Mouse (Mus musculus) limb, embryonic 14.5 days (tissue): ENCODE results near the gene Gm20388. TPM values are rescaled to one million over a fixed set of nuclear protein-coding genes. Genes with fewer than 3 reads are reported as not detected.

ENCODE experiments used
- ATAC-seq: fragments of 200-750 bp; cut with Nextera tagmentation; 2 replicates; pipeline ENCODE4 v1.8.0; 2017; ENCODE audit warnings: low read depth, moderate number of reproducible peaks, moderate TSS enrichment; ENCODE audit not compliant: low FRiP score
- DNase-seq: peaks from one replicate; pipeline ENCODE4 v3.0.0-alpha.2; 2015; ENCODE audit warnings: low spot score
- H3K27ac ChIP-seq: fragments of 300-500 bp; sonication (generic); replicated peaks from 2 replicates; pipeline ENCODE4 v1.5.1; 2014; ENCODE audit warnings: low read depth, mild to moderate bottlenecking, low read length, moderate library complexity, mixed read lengths
- H3K27me3 ChIP-seq: fragments of 300-500 bp; sonication (generic); 2 replicates; pipeline ENCODE4 v1.6.1; 2014; ENCODE audit warnings: low read length, mixed read lengths; ENCODE audit not compliant: control insufficient read depth, insufficient read depth
- H3K36me3 ChIP-seq: fragments of 300-500 bp; sonication (generic); 2 replicates; pipeline ENCODE4 v1.6.1; 2014; ENCODE audit warnings: mild to moderate bottlenecking, low read length, moderate library complexity, mixed read lengths; ENCODE audit not compliant: control insufficient read depth, insufficient read depth
- H3K4me1 ChIP-seq: fragments of 300-500 bp; sonication (generic); 2 replicates; pipeline ENCODE4 v1.6.1; 2014; ENCODE audit warnings: antibody characterized with exemption, low read length, mixed read lengths; ENCODE audit not compliant: control insufficient read depth, insufficient read depth
- H3K4me2 ChIP-seq: fragments of 300-500 bp; sonication (generic); replicated peaks from 2 replicates; pipeline ENCODE4 v1.6.1; 2014; ENCODE audit warnings: low read depth, mild to moderate bottlenecking, low read length, moderate library complexity; ENCODE audit not compliant: severe bottlenecking
- H3K4me3 ChIP-seq: fragments of 300-500 bp; sonication (generic); replicated peaks from 2 replicates; pipeline ENCODE4 v1.5.1; 2014; ENCODE audit warnings: low read length
- H3K9ac ChIP-seq: fragments of 300-500 bp; sonication (generic); 2 replicates; pipeline ENCODE4 v1.6.1; 2014; ENCODE audit warnings: mild to moderate bottlenecking, low read depth, low read length, moderate library complexity; ENCODE audit not compliant: severe bottlenecking
- H3K9me3 ChIP-seq: fragments of 300-500 bp; sonication (generic); 2 replicates; pipeline ENCODE4 v1.6.1; 2016; ENCODE audit warnings: low read length; ENCODE audit not compliant: control insufficient read depth
- POLR2A ChIP-seq: fragments of 200-500 bp; IDR thresholded peaks from 2 replicates; pipeline ENCODE4 v1.8.0; 2012; ENCODE audit warnings: inconsistent platforms, mild to moderate bottlenecking, moderate library complexity, borderline replicate concordance; ENCODE audit not compliant: insufficient read depth, insufficient read length; ENCODE audit errors: extremely low read depth
- WGBS: fragments of 180-500 bp; shearing (Covaris S2); extraction: QIAGEN DNeasy Blood & Tissue Kit; methylation state at CpG from one replicate; pipeline ENCODE4 v1.1.7; 2014; 5-methylcytosine and 5-hydroxymethylcytosine counted together
- polyA plus RNA-seq, 2 experiments: library from polyadenylated mRNA; depleted of rRNA in 1 of 2; stranded (reverse) in 1 of 2; unstranded in 1 of 2; fragments of >200 nt; fragmentation: Nextera tagmentation in 1 of 2; extraction: Ambion mirVana in 1 of 2; gene quantifications; 2 replicates each; pipeline versions ENCODE4 v1.2.1 to v1.2.3; 2012 to 2014

Gm20388 gene
- polyA plus RNA-seq, 2 experiments, result 1.9 to 49.9 TPM

DNA sequence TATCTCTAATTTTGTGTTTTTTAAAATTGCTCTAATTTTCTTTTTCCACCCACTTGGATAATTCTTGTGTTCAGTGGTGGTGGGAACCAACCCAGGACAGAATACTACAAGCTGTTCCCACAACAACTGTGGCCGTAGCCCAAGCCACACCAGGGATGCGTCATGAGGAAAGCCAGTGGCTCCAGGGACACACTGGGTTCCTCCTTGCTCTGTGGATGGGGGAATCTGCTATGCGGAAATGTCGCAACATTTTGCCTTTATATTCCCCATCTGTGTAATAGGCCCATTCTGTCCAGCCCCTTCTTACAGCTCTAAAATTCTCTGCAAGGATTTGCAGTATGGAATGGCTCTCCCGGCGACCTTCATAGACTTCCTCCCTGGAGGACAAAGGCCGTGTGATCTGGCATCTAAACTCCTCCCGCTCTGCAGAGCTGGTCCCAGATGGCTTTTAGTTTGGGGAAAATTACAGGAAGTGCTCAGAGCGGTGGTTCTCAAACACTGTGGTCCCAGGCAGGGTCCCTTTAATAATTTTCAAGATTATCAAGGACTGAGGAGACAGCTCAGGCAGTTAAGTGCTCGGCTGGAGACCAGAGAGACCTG, 1270.7 kb downstream of the Gm20388 start:
- ATAC-seq (no peak), DNase-seq (no peak)
- no peaks in the 10 kb centered on the region for H3K36me3 ChIP-seq

GRCm38 (mm10) chr8:121187491-121188364, 1277.1 kb downstream of the Gm20388 start:
- no peak for ATAC-seq
- 68% methylated on average over 15 of the region's 15 CpGs for WGBS
- no peak overlapping the region for H3K9ac ChIP-seq
- no peaks in the 10 kb centered on the region for H3K9me3 ChIP-seq
- no peak overlapping the region for H3K4me2 ChIP-seq
- TF ChIP-seq POLR2A, result no peak
- H3K4me1 ChIP-seq, result peaks cover 8% of the 10 kb centered on the region; the same call in 1 of the 2 replicates
- no peaks in the 10 kb centered on the region for H3K36me3 ChIP-seq
- no peak overlapping the region for H3K27ac ChIP-seq
- H3K4me3 ChIP-seq, result no peak overlapping the region
- no peaks in the 10 kb centered on the region for H3K27me3 ChIP-seq
- no peak for DNase-seq

More for the DNA sequence above, 1270.7 kb downstream of the Gm20388 start:
- 0 out of 2 replicates have a peak overlapping the region, but pooled peaks have one; percentile 52 for H3K27ac ChIP-seq
- no peak overlapping the region for H3K4me3 ChIP-seq
- no peaks in the 10 kb centered on the region for H3K27me3 ChIP-seq
- H3K9me3 ChIP-seq, result no peaks in the 10 kb centered on the region
- 54% methylated on average over 10 of the region's 10 CpGs for WGBS
- H3K9ac ChIP-seq, result no peak overlapping the region
- peak overlapping the region; percentile 35 for H3K4me2 ChIP-seq
- peaks cover 21% of the 10 kb centered on the region for H3K4me1 ChIP-seq
- no peak for TF ChIP-seq POLR2A

DNA sequence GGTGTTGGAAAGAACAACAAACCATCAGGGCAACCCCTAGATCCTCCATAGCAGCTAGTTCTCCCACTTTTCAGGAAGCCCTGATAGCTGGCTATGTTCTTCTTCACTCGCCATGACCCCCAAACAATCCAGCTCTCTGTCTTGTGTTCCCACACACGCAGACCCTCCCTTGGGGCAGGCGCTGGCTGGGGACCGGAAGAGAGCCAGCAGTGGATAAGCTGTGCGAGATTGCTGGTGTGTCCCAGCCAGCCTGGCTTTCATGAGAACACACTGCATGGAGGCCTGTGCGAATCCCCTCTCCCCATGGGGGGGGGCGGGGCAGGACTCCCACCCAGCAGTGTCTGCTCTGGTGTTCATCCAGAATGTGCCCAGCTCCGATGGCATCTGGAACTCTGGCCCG, 1278.4 kb downstream of the Gm20388 start:
- no peak for ATAC-seq
- Histone ChIP-seq H3K4me3 (no peak overlapping the region), H3K27ac (no peak overlapping the region), H3K4me1 (peaks cover 8% of the 10 kb centered on the region; the same call in 1 of the 2 replicates), H3K36me3 (no peaks in the 10 kb centered on the region), H3K4me2 (no peak overlapping the region), H3K9me3 (no peaks in the 10 kb centered on the region), H3K9ac (no peak overlapping the region), H3K27me3 (no peaks in the 10 kb centered on the region)
- no peak for DNase-seq
- TF ChIP-seq POLR2A, result no peak
- WGBS, result 49% methylated on average over 9 of the region's 9 CpGs

GRCm38 (mm10) chr8:121192451-121192850, 1281.8 kb downstream of the Gm20388 start:
- 35% methylated on average over 8 of the region's 8 CpGs for WGBS
- no peaks in the 10 kb centered on the region for H3K36me3 ChIP-seq
- ATAC-seq, result no peak

DNA sequence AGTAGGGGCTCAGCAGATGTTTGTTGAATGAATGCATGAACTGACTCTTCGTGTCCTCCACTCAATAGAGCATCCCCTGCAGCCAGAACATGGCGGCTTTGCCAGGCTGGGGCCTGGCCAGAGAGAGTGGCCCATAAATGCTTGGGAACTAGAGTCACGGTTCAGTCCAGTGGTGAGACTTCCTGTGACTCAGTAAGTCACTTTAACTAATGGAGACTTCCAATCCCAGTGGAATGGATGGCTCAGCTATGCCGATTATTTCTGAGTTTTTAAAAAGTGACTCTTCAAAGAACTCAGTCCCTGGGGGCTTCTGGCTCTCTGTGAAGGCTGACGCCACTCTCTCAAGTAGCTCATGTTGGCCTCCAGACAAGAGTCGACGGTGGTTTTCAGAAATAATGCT, 1285.3 kb downstream of the Gm20388 start:
- Histone ChIP-seq H3K36me3 (no peaks in the 10 kb centered on the region), H3K9ac (no peak overlapping the region), H3K4me3 (no peak overlapping the region), H3K27me3 (no peaks in the 10 kb centered on the region), H3K27ac (no peak overlapping the region), H3K4me1 (peaks cover 10% of the 10 kb centered on the region; the same call in 1 of the 2 replicates), H3K4me2 (no peak overlapping the region), H3K9me3 (no peaks in the 10 kb centered on the region)
- no peak for TF ChIP-seq POLR2A
- DNase-seq, result no peak
- no peak for ATAC-seq
- 58% methylated on average over 7 of the region's 7 CpGs for WGBS

More at GRCm38 (mm10) chr8:121192451-121192850, 1281.8 kb downstream of the Gm20388 start:
- no peak overlapping the region for H3K9ac ChIP-seq
- H3K4me3 ChIP-seq, result no peak overlapping the region
- H3K4me1 ChIP-seq, result peaks cover 4% of the 10 kb centered on the region; the same call in 1 of the 2 replicates
- DNase-seq, result no peak
- TF ChIP-seq POLR2A, result no peak
- no peaks in the 10 kb centered on the region for H3K27me3 ChIP-seq
- no peak overlapping the region for H3K4me2 ChIP-seq
- no peak overlapping the region for H3K27ac ChIP-seq
- H3K9me3 ChIP-seq, result no peaks in the 10 kb centered on the region
